Mouse (Mus musculus) G1E (cell line): ENCODE results near the gene Nptxr. TPM values are rescaled to one million over a fixed set of nuclear protein-coding genes. Genes with fewer than 3 reads are reported as not detected.

ENCODE experiments used
- ATAC-seq: 2 replicates; pipeline ENCODE4 v1.8.0; 2016; ENCODE audit warnings: mild to moderate bottlenecking; ENCODE audit not compliant: insufficient number of reproducible peaks, poor library complexity, low FRiP score, severe bottlenecking; ENCODE audit errors: extremely low read depth
- DNase-seq: peaks from one replicate; pipeline ENCODE4 v3.0.0; 2012; ENCODE audit warnings: low spot score
- H3K27me3 ChIP-seq: 2 replicates; pipeline ENCODE4 v1.6.1; 2012; ENCODE audit warnings: mild to moderate bottlenecking, low read length, inconsistent platforms; ENCODE audit not compliant: insufficient read depth
- H3K36me3 ChIP-seq: replicated peaks from 2 replicates; pipeline ENCODE3; 2012; ENCODE audit warnings: mild to moderate bottlenecking, inconsistent platforms
- H3K4me1 ChIP-seq: 2 replicates; pipeline ENCODE4 v1.6.1; 2012; ENCODE audit warnings: low read depth, low read length, inconsistent platforms, mixed read lengths; ENCODE audit not compliant: insufficient read depth
- H3K4me3 ChIP-seq: 2 replicates; pipeline ENCODE4 v1.5.1; 2012; ENCODE audit warnings: low read depth, mild to moderate bottlenecking, inconsistent platforms, low read length, moderate library complexity, mixed read lengths
- H3K9me3 ChIP-seq: replicated peaks from 2 replicates; pipeline ENCODE4 v1.6.1; 2012; ENCODE audit warnings: inconsistent platforms
- CTCF ChIP-seq: IDR thresholded peaks from 2 replicates; pipeline ENCODE4 v1.5.1; 2012; ENCODE audit warnings: low read depth, low read length, inconsistent platforms, mixed read lengths
- GATA1 ChIP-seq: IDR thresholded peaks from 2 replicates; pipeline ENCODE4 v1.6.1; 2012; ENCODE audit warnings: borderline replicate concordance, low read length, inconsistent platforms, mixed read lengths
- GATA2 ChIP-seq: IDR thresholded peaks from 2 replicates; pipeline ENCODE4 v1.6.1; 2012; ENCODE audit warnings: low read depth, low read length, inconsistent platforms, borderline replicate concordance
- POLR2AphosphoS5 ChIP-seq: IDR thresholded peaks from 2 replicates; pipeline ENCODE4 v1.6.1; 2012; ENCODE audit warnings: low read depth, low read length, inconsistent platforms; ENCODE audit not compliant: insufficient replicate concordance
- TAL1 ChIP-seq: conservative IDR thresholded peaks from 2 replicates; pipeline ENCODE4 v1.6.1; 2012; ENCODE audit warnings: low read depth, low read length, inconsistent platforms, mixed read lengths
- polyA plus RNA-seq: library from polyadenylated mRNA; stranded (reverse); fragments of >175 nt; gene quantifications from 2 replicates; pipeline ENCODE4 v1.2.3, GENCODE M21; 2012
- total RNA-seq, 2 experiments: library from RNA; stranded (forward) in 1 of 2; stranded (reverse) in 1 of 2; fragments of 200-1000 nt in 1 of 2; fragments of >200 nt in 1 of 2; fragmentation: Nextera tagmentation in 1 of 2; gene quantifications; 2 replicates each; pipeline ENCODE4 v1.2.3; 2014 to 2017

Nptxr gene
- total and polyA plus RNA-seq, 3 experiments = 0.01 to 0.05 TPM; not detected in 1

GRCm38 (mm10) chr15:79834130-79834880 is 29.7 kb upstream of the Nptxr start, which contains the start of the genes Npcd and Cbx6:
TSS of gene Npcd (minus strand) at chr15:79834237.
TSS of gene Cbx6 (minus strand) at chr15:79834688.
- peak; percentile 41 for DNase-seq
- no peak for TF ChIP-seq POLR2AphosphoS5
- no peak for TF ChIP-seq TAL1
- no peak for TF ChIP-seq GATA2
- TF ChIP-seq GATA1 = no peak
- TF ChIP-seq CTCF = no peak
- Histone ChIP-seq H3K4me3 (peak within 1 kb of the TSS; percentile 70), H3K4me1 (peaks cover 15% of the 10 kb centered on the region), H3K9me3 (no peaks in the 10 kb centered on the region), H3K36me3 (peaks cover 3% of the 10 kb centered on the region), H3K27me3 (peaks cover 30% of the 10 kb centered on the region)
- ATAC-seq = no peak

GRCm38 (mm10) chr15:79833251-79834050 is 28.9 kb upstream of the Nptxr start:
- H3K4me1 ChIP-seq = peaks cover 15% of the 10 kb centered on the region
- ATAC-seq (no peak), DNase-seq (no peak)
- peaks cover 7% of the 10 kb centered on the region for H3K36me3 ChIP-seq
- H3K4me3 ChIP-seq = peak overlapping the region; percentile 70
- H3K9me3 ChIP-seq = no peaks in the 10 kb centered on the region
- TF ChIP-seq GATA1 = no peak
- no peak for TF ChIP-seq GATA2
- TF ChIP-seq TAL1 = no peak
- TF ChIP-seq CTCF = no peak
- TF ChIP-seq POLR2AphosphoS5 = no peak
- peaks cover 26% of the 10 kb centered on the region for H3K27me3 ChIP-seq

GRCm38 (mm10) chr15:79832064-79832900 is 27.7 kb upstream of the Nptxr start:
- H3K36me3 ChIP-seq = peaks cover 14% of the 10 kb centered on the region
- DNase-seq (peak; percentile 51), ATAC-seq (no peak)
- TF ChIP-seq CTCF (peak; percentile 66), GATA1 (no peak)
- peaks cover 15% of the 10 kb centered on the region for H3K4me1 ChIP-seq
- H3K27me3 ChIP-seq = peaks cover 30% of the 10 kb centered on the region
- no peaks in the 10 kb centered on the region for H3K9me3 ChIP-seq
- H3K4me3 ChIP-seq = no peak overlapping the region; the same call in 1 of the 2 replicates

GRCm38 (mm10) chr15:79830388-79830787 is 25.8 kb upstream of the Nptxr start:
- Histone ChIP-seq H3K36me3 (peaks cover 25% of the 10 kb centered on the region), H3K27me3 (peaks cover 34% of the 10 kb centered on the region), H3K9me3 (no peaks in the 10 kb centered on the region), H3K4me3 (no peak overlapping the region), H3K4me1 (peaks cover 17% of the 10 kb centered on the region)
- no peak for TF ChIP-seq GATA2
- peak; percentile 74 for TF ChIP-seq CTCF
- no peak; the same call in 1 of the 2 replicates for ATAC-seq
- DNase-seq = peak; percentile 43

GRCm38 (mm10) chr15:79829431-79829830 is 24.9 kb upstream of the Nptxr start:
- H3K27me3 ChIP-seq = peaks cover 33% of the 10 kb centered on the region
- TF ChIP-seq GATA2 (no peak), TAL1 (no peak), GATA1 (no peak), POLR2AphosphoS5 (no peak), CTCF (no peak)
- ATAC-seq (no peak), DNase-seq (no peak)
- peaks cover 25% of the 10 kb centered on the region for H3K36me3 ChIP-seq
- no peaks in the 10 kb centered on the region for H3K9me3 ChIP-seq
- no peak overlapping the region for H3K4me3 ChIP-seq
- peaks cover 18% of the 10 kb centered on the region for H3K4me1 ChIP-seq
